In the genomic region with DNA sequence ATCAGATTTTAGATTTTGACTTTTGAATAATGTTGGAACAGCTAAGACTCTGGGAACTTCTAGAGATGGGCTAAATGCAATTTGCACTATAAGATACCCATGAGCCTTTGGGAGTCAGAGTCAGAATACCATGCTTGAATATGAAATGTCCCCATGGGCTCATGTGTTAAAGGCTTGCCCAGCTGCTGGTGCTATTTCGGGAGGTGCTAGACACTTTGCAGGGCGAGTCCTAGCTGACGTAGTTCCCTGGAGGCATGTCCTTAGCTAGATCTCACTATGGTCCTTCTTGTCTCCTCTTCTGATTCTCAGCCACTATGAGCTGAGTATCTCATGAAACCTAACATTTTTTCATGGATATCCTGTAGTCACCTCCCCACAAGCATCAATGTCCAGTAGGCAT, we compare ENCODE assay signal across 24 mouse cellular contexts. TPM values are rescaled to one million over a fixed set of nuclear protein-coding genes. Genes with fewer than 3 reads are reported as not detected.
DNase-seq lines count a peak whose midpoint lies in the region; TF ChIP-seq lines count a peak whose summit lies in the region.
"Had no signal": no experiment of that assay in that cellular context is flagged by ENCODE, and none has a peak within 500 bp of the region (broad histone marks: within the 10 kb centered on the region; RNA-seq: fewer than 3 reads in every experiment).

No protein-coding gene starts in this region.

- H3K4me3 ChIP-seq in gastrocnemius, adult 2 months: no peak overlapping the region
- no peak overlapping the region for H3K4me3 ChIP-seq in left cerebral cortex, adult 2 months
- H3K4me3 ChIP-seq: forebrain, embryonic 10.5 days; forebrain, embryonic 13.5 days; heart, adult 2 months; heart, embryonic 13.5 days; hindbrain, embryonic 10.5 days; hindbrain, embryonic 13.5 days; intestine, embryonic 15.5 days; kidney, embryonic 15.5 days had no signal

- intact Hi-C loops in gastrocnemius, adult 2 months (cut with DNase I): no loop called here
- intact Hi-C loops in gastrocnemius, postnatal 14 days (cut with DNase I; ENCODE audit: low total_unique reads): no loop called here
- intact Hi-C loops in heart, postnatal 36 days (cut with DNase I): no loop called here
- intact Hi-C loops in left cerebral cortex, adult 2 months (cut with DNase I): no loop called here

- H3K27ac ChIP-seq in gastrocnemius, adult 2 months: peak overlapping the region; percentile 53; the same call in 1 of the 2 replicates
- H3K27ac ChIP-seq in left cerebral cortex, adult 2 months: no peak overlapping the region
- H3K27ac ChIP-seq: forebrain, embryonic 10.5 days; forebrain, embryonic 13.5 days; heart, adult 2 months; heart, embryonic 13.5 days; hindbrain, embryonic 10.5 days; hindbrain, embryonic 13.5 days; intestine, embryonic 15.5 days; kidney, embryonic 15.5 days had no signal

- no peak for TF ChIP-seq CTCF in gastrocnemius, adult 2 months (IDR thresholded peaks at IDR 0.05)
- no peak for TF ChIP-seq CTCF in left cerebral cortex, adult 2 months (IDR thresholded peaks at IDR 0.05)

- peak; percentile 67 for DNase-seq in gastrocnemius, adult 2 months
- no peak for DNase-seq in gastrocnemius, postnatal 14 days
- DNase-seq in heart, adult 9 months (ENCODE audit: low spot score in 2 of 2): peak; percentile 19 to 26
- no peak for DNase-seq in heart, postnatal 36 days
- DNase-seq in brain, adult 2 months (ENCODE audit: low read depth, low spot score): peak; percentile 53
- DNase-seq in skeletal muscle tissue, adult 2 months (ENCODE audit: low read depth, low spot score): peak; percentile 79
- no peak for DNase-seq in left cerebral cortex, adult 2 months (ENCODE audit: extremely low spot score in 1 of 2, low spot score in 2 of 2)
- DNase-seq: adrenal gland, adult 8-10 months; adrenal gland, postnatal 25 days; cerebellum, adult 18-20 months; cerebellum, adult 9-10 months; cerebellum, postnatal 14 days; heart, adult 2 months; kidney, adult 11 months; kidney, adult 8-10 months had no signal

RNA-seq across cellular contexts. Expression of a gene that starts 26.8 kb away (rescaled TPM):
- not detected for total RNA-seq in gastrocnemius, adult 2 months (2021)
- total RNA-seq in gastrocnemius, postnatal 14 days (2021): not detected
- not detected for total RNA-seq in heart, postnatal 36 days (2021)
- total RNA-seq in left cerebral cortex, adult 2 months (2021): not detected
- total RNA-seq: adrenal gland, adult 8-10 months; adrenal gland, postnatal 25 days; ES-E14; heart, adult 2 months; heart, postnatal 25 days had no signal

Comparison
In these comparisons a context has a peak if more than half of its experiments do, and no peak if none do; other contexts are left out.
1. DNase-seq: peak in gastrocnemius, adult 2 months (single experiment), heart, adult 9 months (2 of 2), brain, adult 2 months (single experiment) and skeletal muscle tissue, adult 2 months (single experiment); none in gastrocnemius, postnatal 14 days (single experiment), heart, postnatal 36 days (0 of 2) and left cerebral cortex, adult 2 months (0 of 2).